Mouse (Mus musculus): ENCODE data around the gene Tns1.

Gene Tns1

DNA sequence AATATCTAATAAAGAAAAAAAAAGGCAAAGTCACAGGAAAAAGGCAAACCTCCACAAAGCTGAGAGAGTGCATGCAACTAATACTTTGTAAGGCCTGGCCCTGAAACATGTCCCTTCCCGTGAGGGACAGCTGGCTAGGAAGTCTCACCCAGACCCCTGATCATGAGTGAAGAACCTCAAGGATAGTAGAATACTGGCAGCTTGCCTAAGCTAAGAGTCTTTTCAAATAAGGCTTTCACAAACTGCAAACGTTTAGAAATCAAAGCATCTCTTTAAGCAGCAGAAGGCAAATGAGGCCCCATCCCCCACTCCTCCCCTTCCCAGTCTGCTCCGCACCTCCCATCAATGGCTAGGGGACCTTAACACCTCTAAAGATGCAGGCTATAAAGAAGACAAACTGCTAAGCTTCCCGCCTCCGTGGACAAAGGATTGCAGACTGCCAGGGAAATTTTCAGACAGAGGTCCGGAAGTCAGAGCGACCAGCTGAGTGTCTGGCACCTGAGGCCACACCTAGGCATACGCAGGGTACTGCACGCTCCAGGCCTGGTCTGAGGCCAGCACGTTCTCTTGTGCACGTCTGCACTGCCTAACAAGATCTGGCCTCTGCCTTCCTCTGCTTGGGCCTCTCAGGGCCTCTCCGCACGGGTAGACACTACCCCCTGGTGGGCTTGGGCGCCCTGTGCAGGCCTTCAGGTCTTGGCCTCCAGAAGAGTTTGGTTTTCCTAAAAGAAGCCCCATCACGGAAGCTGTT, 261.8 kb downstream of the Tns1 start:
- DNase-seq (ENCODE audit: low spot score in 2 of 2), result peak; percentile 4 to 39

DNA sequence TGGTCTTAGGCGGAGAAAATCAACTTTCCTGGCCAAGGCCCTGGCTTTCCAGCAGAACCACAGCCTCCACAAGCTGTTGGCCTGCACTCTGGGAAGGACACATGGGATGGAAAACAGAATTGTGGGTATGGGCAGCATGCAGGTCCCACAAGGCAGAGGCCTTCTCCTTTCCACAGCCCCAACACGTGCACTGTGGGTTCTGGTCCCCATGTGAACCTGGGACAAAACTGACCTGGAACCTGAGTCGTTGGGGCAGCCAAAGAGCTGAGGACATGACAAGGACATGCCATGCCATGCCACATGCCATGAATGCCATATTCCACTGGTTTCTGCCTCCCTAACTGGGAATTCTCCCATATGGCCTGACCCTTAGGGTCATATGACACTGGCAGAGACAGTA, 263.8 kb downstream of the Tns1 start:
- no peak for DNase-seq (ENCODE audit: low spot score in 2 of 2)
